Mouse (Mus musculus) adrenal gland, postnatal 36 days (tissue): Measurements from ENCODE around the gene S1pr4. TPM values are rescaled to one million over a fixed set of nuclear protein-coding genes. Genes with fewer than 3 reads are reported as not detected.

Experiments
- DNase-seq, 2 experiments: peaks; one replicate each; pipeline ENCODE4 v3.0.0; 2021; ENCODE audit warnings: mixed read lengths in 1 of 2
- total RNA-seq, 2 experiments: library from RNA; stranded (reverse); gene quantifications; 2 replicates each; pipeline ENCODE4 v1.2.3; 2021

The S1pr4 gene
- total RNA-seq, 2 experiments from 2014 or later = 1.1 to 1.2 TPM

- no peak for DNase-seq
Observed at GRCm38 (mm10) chr10:81519227-81519977, 19.5 kb upstream of the S1pr4 start.

- DNase-seq = peak; percentile 78 to 83
Observed at GRCm38 (mm10) chr10:81518546-81518945, 18.6 kb upstream of the S1pr4 start.

- no peak for DNase-seq
Observed at GRCm38 (mm10) chr10:81517227-81517626, 17.3 kb upstream of the S1pr4 start.

- no peak for DNase-seq
Observed at GRCm38 (mm10) chr10:81513798-81514197, 13.9 kb upstream of the S1pr4 start.

GRCm38 (mm10) chr10:81510246-81510810 is 10.4 kb upstream of the S1pr4 start:
- DNase-seq = no peak

GRCm38 (mm10) chr10:81507691-81508489 is 8.0 kb upstream of the S1pr4 start:
- no peak for DNase-seq

GRCm38 (mm10) chr10:81507095-81507494 is 7.2 kb upstream of the S1pr4 start:
- no peak for DNase-seq

GRCm38 (mm10) chr10:81505016-81505664 is 5.2 kb upstream of the S1pr4 start:
- DNase-seq = no peak

- DNase-seq = peak; percentile 91
Observed at GRCm38 (mm10) chr10:81502658-81503057, 2.7 kb upstream of the S1pr4 start.

GRCm38 (mm10) chr10:81501863-81502262 is 1.9 kb upstream of the S1pr4 start:
- no peak for DNase-seq

- peak in 1 of 2 experiments; percentile 57 for DNase-seq
Observed at GRCm38 (mm10) chr10:81499250-81499901, 556 bp downstream of the S1pr4 start.

- DNase-seq = no peak
Observed at GRCm38 (mm10) chr10:81498316-81499249, 1.3 kb downstream of the S1pr4 start.

GRCm38 (mm10) chr10:81497401-81498270 is 2.3 kb downstream of the S1pr4 start:
- no peak for DNase-seq

GRCm38 (mm10) chr10:81496969-81497368 is 3.0 kb downstream of the S1pr4 start:
- DNase-seq = no peak

- DNase-seq = peak; percentile 97
Observed at GRCm38 (mm10) chr10:81496264-81496901, 3.5 kb downstream of the S1pr4 start, which contains the start of gene Ncln. Gene Ncln (minus strand): TSS chr10:81496392.

- no peak for DNase-seq
Observed at GRCm38 (mm10) chr10:81495616-81496263, 4.2 kb downstream of the S1pr4 start.

GRCm38 (mm10) chr10:81495151-81495550 is 4.8 kb downstream of the S1pr4 start:
- DNase-seq = no peak

GRCm38 (mm10) chr10:81494260-81495041 is 5.5 kb downstream of the S1pr4 start:
- no peak for DNase-seq
